Mouse (Mus musculus): ENCODE results near the gene Ptprcap. TPM values are rescaled to one million over a fixed set of nuclear protein-coding genes. Genes with fewer than 3 reads are reported as not detected.

Gene Ptprcap
- total and polyA plus RNA-seq, 3 experiments, result 67.9 to 75.7 TPM; not detected in 1

DNA sequence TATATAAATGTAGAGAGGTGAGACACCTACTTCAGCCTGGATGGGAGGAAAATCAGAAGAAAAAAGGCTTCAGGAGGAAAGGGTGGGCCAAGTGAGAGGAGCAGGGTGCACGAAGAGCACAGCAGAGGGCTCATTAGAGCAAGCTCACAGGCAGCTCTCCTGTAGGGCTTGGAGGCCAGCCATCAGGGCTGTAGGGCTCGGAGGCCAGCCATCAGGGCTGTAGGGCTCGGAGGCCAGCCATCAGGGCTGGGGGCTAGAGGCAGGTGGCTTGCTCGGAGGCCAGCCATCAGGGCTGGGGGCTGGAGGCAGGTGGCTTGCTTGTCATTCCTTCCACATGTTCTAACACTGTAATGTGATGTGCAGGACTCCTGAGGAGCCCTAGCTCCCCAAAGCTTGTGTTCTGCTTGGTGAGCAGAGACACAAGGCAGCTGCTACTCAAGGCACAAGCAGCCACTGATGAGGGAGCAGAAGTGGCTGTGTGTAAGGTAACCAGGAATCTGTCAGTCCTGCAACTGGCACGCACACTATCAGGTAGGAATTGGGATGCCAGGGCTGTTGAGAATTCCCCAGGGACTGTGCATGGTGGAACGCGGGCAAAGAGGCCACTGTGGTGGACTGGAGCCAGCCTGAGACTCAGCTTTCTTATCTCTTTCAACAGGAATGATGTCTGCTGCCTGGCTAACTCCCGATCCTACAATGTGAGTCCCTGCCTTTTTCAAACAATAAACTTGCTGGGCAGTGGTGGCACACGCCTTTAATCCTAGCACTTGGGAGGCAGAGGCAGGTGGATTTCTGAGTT is 13.5 kb downstream of the Ptprcap start:
- no peak for DNase-seq (ENCODE audit: low read depth, low spot score)
- Histone ChIP-seq H3K9ac (ENCODE audit: control insufficient read depth, low read depth, low read length, poor library complexity, severe bottlenecking) (no peak overlapping the region), H3K79me2 (ENCODE audit: control insufficient read depth, insufficient read depth, low read length, poor library complexity) (peaks cover 2% of the 10 kb centered on the region; the same call in 1 of the 2 replicates), H3K27ac (ENCODE audit: control insufficient read depth, low read depth, low read length) (no peak overlapping the region), H3K9me3 (replicated peaks; ENCODE audit: insufficient read depth, low read length) (no peaks in the 10 kb centered on the region), H3K4me3 (ENCODE audit: control insufficient read depth in 1 of 2, insufficient read depth in 1 of 2, low read depth in 2 of 2, low read length in 2 of 2) (no peak overlapping the region), H3K27me3 (ENCODE audit: control insufficient read depth in 1 of 2, insufficient read depth in 2 of 2, low read length in 2 of 2) (no peaks in the 10 kb centered on the region), H3K4me1 (ENCODE audit: control insufficient read depth in 1 of 2, insufficient read depth in 2 of 2, low read length in 2 of 2) (peaks cover 2 to 26% of the 10 kb centered on the region in 2 experiments), H3K36me3 (ENCODE audit: control insufficient read depth in 1 of 2, insufficient read depth in 2 of 2, low read length in 2 of 2) (peaks cover 0 to 14% of the 10 kb centered on the region in 2 experiments; a peak in 2 of 4 replicates)
- TF ChIP-seq EP300 (IDR thresholded peaks at IDR 0.05; ENCODE audit: low read depth in 1 of 2, low read length in 2 of 2), result no peak
- no peak for TF ChIP-seq MAFK (IDR thresholded peaks at IDR 0.05; ENCODE audit: borderline replicate concordance, low read depth, low read length)
- TF ChIP-seq MYC (IDR thresholded peaks at IDR 0.05; ENCODE audit: low read depth, low read length), result no peak
- no peak for TF ChIP-seq SMC3 (IDR thresholded peaks at IDR 0.05; ENCODE audit: low read depth, low read length)
- no peak for TF ChIP-seq TBP (IDR thresholded peaks at IDR 0.05; ENCODE audit: low read depth, low read length)
- TF ChIP-seq ZKSCAN1 (IDR thresholded peaks at IDR 0.05; ENCODE audit: low read depth, low read length), result no peak
- TF ChIP-seq USF2 (IDR thresholded peaks at IDR 0.05; ENCODE audit: borderline replicate concordance in 1 of 2, insufficient read depth in 1 of 2, low read depth in 1 of 2, low read length in 2 of 2), result no peak
- TF ChIP-seq POLR2AphosphoS2 (IDR thresholded peaks at IDR 0.05; ENCODE audit: low read length), result no peak
- TF ChIP-seq TAL1 (IDR thresholded peaks at IDR 0.05; ENCODE audit: low read length), result no peak

- H3K4me3 ChIP-seq (ENCODE audit: control insufficient read depth in 1 of 2, insufficient read depth in 1 of 2, low read depth in 2 of 2, low read length in 2 of 2), result peak overlapping the region; percentile 71 to 85
- TF ChIP-seq RAD21 (IDR thresholded peaks at IDR 0.05; ENCODE audit: low read depth, low read length) (peak; percentile 45), POLR2AphosphoS5 (IDR thresholded peaks at IDR 0.05; ENCODE audit: borderline replicate concordance, low read depth, low read length) (no peak), POLR2A (IDR thresholded peaks at IDR 0.05; ENCODE audit: control insufficient read depth in 1 of 2, insufficient read depth in 1 of 2, low read depth in 1 of 2, low read length in 2 of 2, poor library complexity in 1 of 2) (peak; percentile 70 to 88), MYC (IDR thresholded peaks at IDR 0.05; ENCODE audit: low read depth, low read length) (peak; percentile 72; the same call in 1 of the 2 replicates), POLR2AphosphoS2 (IDR thresholded peaks at IDR 0.05; ENCODE audit: low read length) (peak; percentile 61; the same call in 1 of the 2 replicates), USF2 (IDR thresholded peaks at IDR 0.05; ENCODE audit: borderline replicate concordance in 1 of 2, insufficient read depth in 1 of 2, low read depth in 1 of 2, low read length in 2 of 2) (no peak), TBP (IDR thresholded peaks at IDR 0.05; ENCODE audit: low read depth, low read length) (peak; percentile 48; the same call in 1 of the 2 replicates), ZC3H11A (IDR thresholded peaks at IDR 0.05; ENCODE audit: low read depth, low read length) (peak; percentile 45; the same call in 1 of the 2 replicates), TCF12 (IDR thresholded peaks at IDR 0.05; ENCODE audit: low read depth, low read length) (peak; percentile 36; the same call in 1 of the 2 replicates), SIN3A (IDR thresholded peaks at IDR 0.05; ENCODE audit: low read length) (peak; percentile 83), MAZ (IDR thresholded peaks at IDR 0.05; ENCODE audit: low read depth, low read length) (peak; percentile 56; the same call in 1 of the 2 replicates), CTCF (IDR thresholded peaks at IDR 0.05 in 2 of 3, conservative IDR thresholded peaks at IDR 0.05 in 1 of 3; ENCODE audit: control insufficient read depth in 1 of 3, insufficient read depth in 1 of 3, low read depth in 2 of 3, low read length in 3 of 3, poor library complexity in 1 of 3, severe bottlenecking in 1 of 3) (peak; percentile 38 to 95 (median 88); a peak in 5 of 6 replicates), HCFC1 (IDR thresholded peaks at IDR 0.05; ENCODE audit: low read depth, low read length) (peak; percentile 72), SMC3 (IDR thresholded peaks at IDR 0.05; ENCODE audit: low read depth, low read length) (peak; percentile 81), ZMIZ1 (IDR thresholded peaks at IDR 0.05; ENCODE audit: low read depth, low read length) (peak; percentile 89), MXI1 (IDR thresholded peaks at IDR 0.05; ENCODE audit: low read depth, low read length) (peak; percentile 89), ELF1 (IDR thresholded peaks at IDR 0.05; ENCODE audit: low read depth, low read length) (peak; percentile 44; the same call in 1 of the 2 replicates), ZNF384 (IDR thresholded peaks at IDR 0.05; ENCODE audit: low read depth, low read length) (no peak), NELFE (IDR thresholded peaks at IDR 0.05; ENCODE audit: low read depth, low read length) (peak; percentile 83), NRF1 (IDR thresholded peaks at IDR 0.05; ENCODE audit: insufficient read depth, low read depth, low read length, poor library complexity, severe bottlenecking) (peak; percentile 48; the same call in 1 of the 2 replicates), CHD1 (IDR thresholded peaks at IDR 0.05; ENCODE audit: low read depth, low read length) (no peak), KAT2A (conservative IDR thresholded peaks at IDR 0.05; ENCODE audit: low read depth, low read length) (no peak), MAX (IDR thresholded peaks at IDR 0.05; ENCODE audit: low read length) (peak; percentile 81), ETS1 (IDR thresholded peaks at IDR 0.05; ENCODE audit: low read depth, low read length) (peak; percentile 62; the same call in 1 of the 2 replicates)
- H3K9ac ChIP-seq (ENCODE audit: control insufficient read depth, low read depth, low read length, poor library complexity, severe bottlenecking), result peak overlapping the region; percentile 89
- no peaks in the 10 kb centered on the region for H3K9me3 ChIP-seq (replicated peaks; ENCODE audit: insufficient read depth, low read length)
- no peaks in the 10 kb centered on the region; the same call in 1 of the 2 replicates for H3K79me2 ChIP-seq (ENCODE audit: control insufficient read depth, insufficient read depth, low read length, poor library complexity)
- no peaks in the 10 kb centered on the region for H3K27me3 ChIP-seq (ENCODE audit: control insufficient read depth in 1 of 2, insufficient read depth in 2 of 2, low read length in 2 of 2)
- peak overlapping the region; percentile 39 for H3K27ac ChIP-seq (ENCODE audit: control insufficient read depth, low read depth, low read length)
- peaks cover 0 to 8% of the 10 kb centered on the region in 2 experiments; a peak in 3 of 4 replicates for H3K4me1 ChIP-seq (ENCODE audit: control insufficient read depth in 1 of 2, insufficient read depth in 2 of 2, low read length in 2 of 2)
- H3K36me3 ChIP-seq (ENCODE audit: control insufficient read depth in 1 of 2, insufficient read depth in 2 of 2, low read length in 2 of 2), result peaks cover 0 to 4% of the 10 kb centered on the region in 2 experiments; a peak in 2 of 4 replicates
- peak; percentile 98 for DNase-seq (ENCODE audit: low read depth, low spot score)
Measured at GRCm38 (mm10) chr19:4169378-4169784, 16.0 kb downstream of the Ptprcap start.

All from MEL (cell line).